Mouse (Mus musculus) intestine, embryonic 16.5 days (tissue): ENCODE measurements around the gene Itga4. TPM values are rescaled to one million over a fixed set of nuclear protein-coding genes. Genes with fewer than 3 reads are reported as not detected.
A peak's percentile ranks its signal among the peaks of the same experiment; 100 is the strongest.

ENCODE experiments used
- ATAC-seq: fragments of 200-750 bp; cut with Nextera tagmentation; 2 replicates; pipeline ENCODE4 v1.8.0; 2017; ENCODE audit warnings: moderate TSS enrichment, moderate library complexity
- H3K27ac ChIP-seq: fragments of 300-500 bp; sonication (generic); 2 replicates; pipeline ENCODE4 v1.5.1; 2014; ENCODE audit warnings: mild to moderate bottlenecking, low read length
- H3K27me3 ChIP-seq: fragments of 300-500 bp; sonication (generic); replicated peaks from 2 replicates; pipeline ENCODE4 v1.6.1; 2014; ENCODE audit warnings: low read length, control low read depth, mixed read lengths; ENCODE audit not compliant: control insufficient read depth, insufficient read depth
- H3K36me3 ChIP-seq: fragments of 300-500 bp; sonication (generic); 2 replicates; pipeline ENCODE4 v1.6.1; 2014; ENCODE audit warnings: low read length, control low read depth; ENCODE audit not compliant: control insufficient read depth, insufficient read depth
- H3K4me1 ChIP-seq: fragments of 300-500 bp; sonication (generic); 2 replicates; pipeline ENCODE4 v1.6.1; 2014; ENCODE audit warnings: low read length, control low read depth, mixed read lengths; ENCODE audit not compliant: control insufficient read depth, insufficient read depth
- H3K4me2 ChIP-seq: fragments of 300-500 bp; sonication (generic); 2 replicates; pipeline ENCODE4 v1.6.1; 2014; ENCODE audit warnings: low read depth, low read length, control low read depth
- H3K4me3 ChIP-seq: fragments of 300-500 bp; sonication (generic); 2 replicates; pipeline ENCODE4 v1.5.1; 2014; ENCODE audit warnings: mild to moderate bottlenecking, low read length
- H3K9ac ChIP-seq: fragments of 300-500 bp; sonication (generic); 2 replicates; pipeline ENCODE4 v1.6.1; 2014; ENCODE audit warnings: low read depth, low read length
- H3K9me3 ChIP-seq: fragments of 300-500 bp; sonication (generic); 2 replicates; pipeline ENCODE4 v1.6.1; 2016; ENCODE audit warnings: low read length, control low read depth; ENCODE audit not compliant: control insufficient read depth
- WGBS: fragments of 180-500 bp; shearing (Covaris S2); extraction: QIAGEN DNeasy Blood & Tissue Kit; methylation state at CpG from one replicate; pipeline ENCODE4 v1.1.7; 2014; 5-methylcytosine and 5-hydroxymethylcytosine counted together
- polyA plus RNA-seq: library from polyadenylated mRNA; unstranded; fragments of >200 nt; fragmentation: Nextera tagmentation; extraction: Ambion mirVana; gene quantifications from 2 replicates; pipeline ENCODE4 v1.2.1, GENCODE M21; 2015

Gene Itga4
- 2.9 and 3.2 TPM in 2 replicates for polyA plus RNA-seq

DNA sequence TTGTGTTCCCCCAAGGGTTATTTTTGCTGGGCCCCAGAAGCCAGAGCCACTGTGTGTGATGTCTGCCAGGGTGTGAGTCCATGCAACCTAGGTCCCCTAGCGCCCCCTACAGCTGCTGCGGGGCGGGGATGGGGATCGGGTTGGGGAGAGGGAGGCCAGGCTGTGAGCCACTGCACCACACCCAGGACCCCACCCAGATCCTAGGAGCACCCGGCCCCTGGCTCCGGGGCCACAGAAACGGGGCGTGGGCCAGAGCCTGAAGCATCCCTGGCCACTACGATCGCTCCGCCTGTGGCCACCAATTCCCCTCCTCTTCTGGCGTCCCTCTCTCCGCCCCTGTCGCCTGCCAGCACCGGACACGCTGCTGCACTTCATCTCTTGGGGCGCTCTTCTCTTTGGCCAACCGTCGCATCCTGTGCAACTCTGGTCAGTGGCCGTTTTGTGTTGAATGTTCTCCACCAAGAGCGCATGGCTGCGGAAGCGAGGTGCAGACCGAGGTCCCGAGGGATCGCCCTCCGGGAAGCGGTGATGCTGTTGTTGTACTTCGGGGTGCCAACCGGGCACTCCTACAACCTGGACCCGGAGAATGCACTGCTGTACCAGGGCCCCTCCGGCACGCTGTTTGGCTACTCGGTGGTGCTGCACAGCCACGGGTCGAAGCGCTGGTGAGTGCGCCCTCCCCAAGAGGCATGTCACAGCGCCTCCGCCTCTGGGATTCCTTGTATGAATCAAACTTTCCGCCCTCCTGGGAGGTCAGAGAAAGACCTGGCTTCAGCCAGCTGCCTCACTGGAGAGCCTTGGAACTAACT is at the start of gene Itga4:
Itga4 (plus strand) TSS at position 235 of the 809 bp plus-strand sequence.
- no peaks in the 10 kb centered on the region; the same call in 1 of the 2 replicates for H3K27me3 ChIP-seq
- H3K4me3 ChIP-seq = peak within 1 kb of the TSS; percentile 51
- H3K4me1 ChIP-seq = peaks cover 5% of the 10 kb centered on the region
- H3K27ac ChIP-seq = peak within 1 kb of the TSS; percentile 61
- no peaks in the 10 kb centered on the region for H3K36me3 ChIP-seq
- under 1% methylated on average over 41 of the region's 41 CpGs for WGBS
- peak; percentile 92 for ATAC-seq
- peak within 1 kb of the TSS; percentile 60 for H3K9ac ChIP-seq
- H3K9me3 ChIP-seq = no peaks in the 10 kb centered on the region
- peak within 1 kb of the TSS; percentile 87 for H3K4me2 ChIP-seq

DNA sequence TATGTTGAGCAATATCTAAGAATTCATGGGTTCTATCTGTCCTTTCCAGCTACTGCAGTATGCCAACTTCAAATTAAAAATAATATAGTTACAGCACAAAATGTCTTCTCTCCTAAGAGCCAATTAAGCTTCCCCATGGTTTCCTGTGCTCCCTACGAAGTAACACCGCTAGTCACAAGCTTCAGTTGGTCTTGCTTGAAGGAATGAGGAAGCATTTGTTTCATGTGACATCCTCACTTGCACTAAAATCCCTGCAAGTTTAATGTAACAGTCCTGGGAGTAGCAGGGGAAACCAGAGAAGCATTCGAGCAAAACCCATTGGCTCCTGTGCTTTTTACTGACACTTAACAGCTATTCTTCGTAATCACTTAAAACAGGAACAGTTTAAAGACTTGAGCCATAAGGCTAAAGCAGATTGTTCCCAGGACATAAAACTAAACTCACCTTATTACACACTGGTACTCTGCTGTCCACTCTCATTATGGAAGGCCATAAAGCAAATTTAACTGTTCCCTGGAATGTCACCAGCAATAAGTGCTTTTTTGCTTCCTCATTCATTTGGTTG is 49.0 kb upstream of the Itga4 start:
- 71% methylated on average over 4 of the region's 4 CpGs for WGBS
- no peak overlapping the region for H3K9ac ChIP-seq
- H3K27ac ChIP-seq = no peak overlapping the region
- H3K4me3 ChIP-seq = no peak overlapping the region
- H3K9me3 ChIP-seq = no peaks in the 10 kb centered on the region
- ATAC-seq = no peak
- no peaks in the 10 kb centered on the region for H3K27me3 ChIP-seq
- H3K4me1 ChIP-seq = no peaks in the 10 kb centered on the region
- no peaks in the 10 kb centered on the region for H3K36me3 ChIP-seq
- H3K4me2 ChIP-seq = no peak overlapping the region

DNA sequence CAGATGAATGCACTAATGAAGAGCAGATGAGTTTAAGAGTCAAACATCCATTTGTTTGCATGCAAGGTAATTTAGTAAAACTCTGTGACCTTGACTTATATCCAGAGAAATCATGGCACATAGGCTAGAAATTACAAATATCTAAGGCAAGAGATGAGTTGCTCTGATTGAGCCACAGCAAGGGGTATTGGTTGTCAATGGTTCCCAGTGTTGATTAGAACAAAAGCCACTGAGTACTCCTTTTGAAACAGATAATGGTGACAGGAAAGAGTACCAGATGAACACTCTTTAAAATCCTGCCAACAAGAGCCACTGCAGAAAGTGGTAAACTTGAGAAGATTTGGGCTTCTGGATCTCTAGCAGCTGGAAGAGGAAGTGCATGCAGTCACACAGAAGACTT is 40.2 kb upstream of the Itga4 start:
- H3K27me3 ChIP-seq = no peaks in the 10 kb centered on the region

DNA sequence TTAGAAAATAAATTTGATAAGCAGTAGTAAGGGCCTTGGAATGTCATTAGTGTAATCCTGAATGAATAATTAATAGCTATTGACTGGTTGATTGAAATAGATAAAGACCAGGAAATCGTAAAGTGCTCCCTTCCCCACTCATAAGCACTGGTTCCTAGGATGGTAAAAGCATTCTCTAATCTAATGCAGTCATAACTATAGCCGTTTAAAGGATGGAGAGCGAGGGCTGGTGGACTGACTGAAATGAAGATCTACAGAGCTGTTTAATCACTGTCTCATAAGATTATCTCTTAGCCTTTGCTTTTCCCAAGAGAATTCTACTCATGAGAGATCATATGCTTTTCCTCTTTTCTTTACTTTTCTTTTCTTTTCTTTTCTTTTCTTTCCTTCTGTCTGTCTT is 39.7 kb upstream of the Itga4 start:
- Histone ChIP-seq H3K9ac (no peak overlapping the region), H3K27ac (no peak overlapping the region), H3K27me3 (no peaks in the 10 kb centered on the region), H3K4me3 (no peak overlapping the region), H3K9me3 (no peaks in the 10 kb centered on the region), H3K4me2 (no peak overlapping the region), H3K4me1 (no peaks in the 10 kb centered on the region), H3K36me3 (no peaks in the 10 kb centered on the region)
- WGBS = 66% methylated on average over 3 of the region's 3 CpGs
- ATAC-seq = no peak

More for the DNA sequence above, 40.2 kb upstream of the Itga4 start:
- no peak overlapping the region for H3K9ac ChIP-seq
- H3K36me3 ChIP-seq = no peaks in the 10 kb centered on the region
- no peaks in the 10 kb centered on the region for H3K9me3 ChIP-seq
- no peak overlapping the region for H3K27ac ChIP-seq
- no peak for ATAC-seq
- H3K4me1 ChIP-seq = no peaks in the 10 kb centered on the region
- H3K4me3 ChIP-seq = no peak overlapping the region
- H3K4me2 ChIP-seq = no peak overlapping the region

GRCm38 (mm10) chr2:79224714-79225426 is 30.4 kb upstream of the Itga4 start:
- H3K9ac ChIP-seq = no peak overlapping the region
- ATAC-seq = no peak
- no peaks in the 10 kb centered on the region for H3K36me3 ChIP-seq
- no peaks in the 10 kb centered on the region for H3K27me3 ChIP-seq
- H3K4me1 ChIP-seq = no peaks in the 10 kb centered on the region
- WGBS = 55% methylated on average over 3 of the region's 3 CpGs
- H3K27ac ChIP-seq = no peak overlapping the region
- no peaks in the 10 kb centered on the region for H3K9me3 ChIP-seq
- no peak overlapping the region for H3K4me3 ChIP-seq
- no peak overlapping the region for H3K4me2 ChIP-seq

- Histone ChIP-seq H3K36me3 (no peaks in the 10 kb centered on the region), H3K4me1 (no peaks in the 10 kb centered on the region), H3K9me3 (no peaks in the 10 kb centered on the region), H3K27me3 (no peaks in the 10 kb centered on the region), H3K9ac (no peak overlapping the region), H3K27ac (no peak overlapping the region), H3K4me3 (no peak overlapping the region), H3K4me2 (no peak overlapping the region)
- ATAC-seq = no peak
- WGBS = 70% methylated on average over 4 of the region's 4 CpGs
These were observed 27.4 kb upstream of the Itga4 start for GRCm38 (mm10) chr2:79227805-79228241.

DNA sequence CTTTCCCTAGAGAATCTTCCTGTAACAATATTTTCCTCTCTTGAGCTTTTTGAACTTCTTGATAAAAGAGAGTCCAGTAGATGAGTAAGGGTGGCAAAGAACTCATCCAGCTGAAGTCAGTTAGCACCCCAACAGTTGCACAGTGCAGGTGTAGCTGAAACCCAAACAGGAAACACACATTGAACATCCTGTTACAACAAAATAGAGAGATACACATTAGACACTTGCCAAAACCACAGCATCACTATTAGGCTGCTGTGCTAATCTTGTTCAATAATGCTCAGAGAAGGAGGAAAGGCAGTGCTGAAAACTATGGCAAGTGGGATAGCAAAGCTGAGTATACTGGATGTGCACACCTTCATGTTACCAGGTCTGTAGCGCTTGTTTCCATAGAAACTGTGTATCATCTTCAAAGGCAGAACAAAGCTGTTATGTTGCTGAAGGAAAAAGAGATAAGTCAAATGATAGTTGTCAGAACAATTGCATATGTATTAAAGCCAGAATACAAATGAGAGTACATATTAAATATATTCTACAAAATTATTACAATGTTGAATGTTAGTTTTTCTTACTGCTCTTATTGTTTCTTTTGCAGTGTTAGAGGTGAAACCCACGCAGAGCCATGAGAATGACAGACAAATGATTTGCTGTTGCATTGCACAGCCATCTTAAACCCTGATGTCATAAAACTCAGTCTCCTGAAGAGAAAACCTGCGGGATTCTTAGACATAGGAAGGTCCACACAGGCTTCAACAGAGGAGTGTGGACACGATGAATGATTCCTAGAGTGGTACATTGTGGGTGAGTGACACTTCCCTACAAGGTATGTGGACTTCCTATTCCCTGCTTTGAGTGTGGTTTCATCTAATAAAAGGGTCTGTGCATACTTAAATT is 23.9 kb upstream of the Itga4 start:
- no peaks in the 10 kb centered on the region for H3K27me3 ChIP-seq
- no peak for ATAC-seq
- no peaks in the 10 kb centered on the region for H3K9me3 ChIP-seq
- no peaks in the 10 kb centered on the region for H3K36me3 ChIP-seq
- 80% methylated on average over 4 of the region's 4 CpGs for WGBS
- H3K9ac ChIP-seq = no peak overlapping the region
- no peaks in the 10 kb centered on the region for H3K4me1 ChIP-seq
- H3K4me2 ChIP-seq = no peak overlapping the region
- no peak overlapping the region for H3K27ac ChIP-seq
- no peak overlapping the region for H3K4me3 ChIP-seq

DNA sequence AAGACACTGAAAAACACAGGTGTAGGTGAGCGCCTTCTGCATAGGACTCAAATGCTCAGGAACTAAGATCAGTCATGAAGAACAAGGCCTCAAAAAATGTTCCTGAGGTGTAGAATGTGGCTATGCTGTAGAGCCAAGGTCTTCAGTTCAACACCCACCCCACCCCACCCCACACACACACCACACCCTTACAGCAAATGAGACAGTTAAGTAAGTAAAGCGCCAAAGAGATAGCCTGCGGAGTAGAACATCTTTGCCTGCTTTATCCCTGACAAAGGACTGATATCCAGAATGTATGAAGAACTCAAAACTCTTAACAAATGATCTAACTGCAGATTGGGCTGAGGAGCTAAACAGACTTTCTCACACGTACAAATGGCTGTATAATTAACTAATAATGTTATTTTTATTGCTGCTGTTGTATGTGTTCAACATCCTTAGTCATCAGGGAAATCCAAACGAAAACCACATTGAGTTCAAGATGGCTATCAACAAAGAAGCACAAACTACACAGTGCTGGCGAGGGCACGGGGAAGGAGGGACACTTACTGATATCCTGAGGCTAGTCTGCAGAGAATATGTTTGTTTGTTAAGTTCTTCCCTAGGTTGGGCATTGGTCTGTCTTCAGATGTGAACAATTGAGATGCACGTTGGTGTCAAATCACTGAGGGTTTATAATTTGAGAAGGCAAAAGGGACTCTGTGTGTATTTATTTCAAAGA is 19.3 kb upstream of the Itga4 start:
- Histone ChIP-seq H3K9me3 (no peaks in the 10 kb centered on the region), H3K9ac (no peak overlapping the region), H3K4me3 (no peak overlapping the region), H3K36me3 (no peaks in the 10 kb centered on the region), H3K4me1 (no peaks in the 10 kb centered on the region), H3K27me3 (no peaks in the 10 kb centered on the region), H3K27ac (no peak overlapping the region), H3K4me2 (no peak overlapping the region)
- WGBS = 78% methylated on average over 8 of the region's 8 CpGs
- no peak for ATAC-seq
